Mouse (Mus musculus): Measurements from ENCODE around the gene Gm13199. TPM values are rescaled to one million over a fixed set of nuclear protein-coding genes. Genes with fewer than 3 reads are reported as not detected.

The Gm13199 gene
- not detected for total RNA-seq (2021)

DNA sequence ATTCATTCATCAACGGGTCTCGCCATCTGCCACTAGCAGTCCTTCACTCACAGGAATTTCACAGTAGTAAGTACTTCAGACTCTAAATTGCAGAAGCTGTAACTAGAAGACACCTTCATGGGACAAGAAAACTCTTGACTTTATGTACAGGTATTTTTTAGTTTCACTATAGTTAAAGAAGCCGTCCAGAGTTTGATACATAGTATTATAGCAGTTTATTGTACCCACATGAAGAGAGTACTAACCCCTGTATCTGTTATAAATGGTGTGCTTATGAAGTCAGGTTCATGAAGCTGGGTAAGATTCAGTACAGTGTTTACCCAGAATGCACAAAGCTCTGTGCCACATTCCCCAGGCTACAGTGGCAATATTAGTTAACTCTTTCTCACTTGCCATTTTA lies at the start of gene Gm13199:
TSS of gene Gm13199 (minus strand) at position 101 of the 400 bp plus-strand sequence.
- intact Hi-C loops (cut with DNase I): no loop called here
- no peak for DNase-seq

DNA sequence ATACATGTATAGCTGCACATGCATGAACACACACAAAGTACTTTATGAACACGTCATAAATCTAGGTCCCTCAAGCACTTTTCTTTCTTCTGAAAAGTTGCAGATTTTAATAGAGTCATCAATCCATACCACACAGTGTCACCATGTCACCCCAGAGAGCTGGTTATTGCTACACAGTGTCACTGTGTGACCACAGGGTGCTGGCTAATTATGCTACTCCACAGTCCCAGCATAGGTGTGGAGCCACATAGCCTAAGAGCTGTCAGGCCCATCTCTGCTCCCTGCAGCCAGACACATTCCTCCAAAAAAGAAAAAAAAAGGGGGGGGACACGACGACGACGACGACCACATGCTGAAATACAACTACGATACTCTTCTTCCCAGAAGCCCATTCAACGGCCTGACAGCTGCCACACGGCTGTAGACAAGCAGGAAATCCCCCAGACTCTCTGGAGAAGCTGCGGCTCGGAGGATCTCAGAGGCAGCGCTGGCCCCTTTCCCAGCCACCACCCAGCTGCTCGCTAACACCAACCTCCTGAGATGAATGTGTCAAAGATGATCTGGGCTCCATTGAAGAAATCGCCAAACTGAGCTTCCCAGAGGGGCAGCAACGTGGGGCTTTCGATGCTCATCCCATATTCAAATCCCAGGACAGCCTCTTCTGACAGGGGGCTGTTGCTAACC lies 48.7 kb upstream of the Gm13199 start:
- DNase-seq: no peak
- intact Hi-C loops (cut with DNase I): no loop called here

DNA sequence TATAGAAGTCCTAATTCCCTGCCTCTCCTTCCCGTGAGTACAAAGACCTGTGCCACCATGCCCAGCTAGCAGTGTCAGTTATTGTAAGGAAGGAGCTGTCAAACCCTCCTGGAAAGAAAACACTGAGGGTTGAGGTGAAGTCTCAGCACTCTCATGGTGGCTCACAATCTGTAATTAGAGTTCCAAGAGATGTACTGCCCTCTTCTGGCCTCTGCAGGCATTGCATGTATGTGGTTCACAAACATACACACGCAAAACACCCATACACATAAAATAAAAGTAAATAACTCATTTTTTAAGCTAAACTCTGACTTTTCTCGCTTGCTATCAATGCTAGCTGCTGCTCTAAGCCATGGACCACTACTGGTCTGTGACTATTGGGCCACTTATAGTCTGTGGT lies 43.9 kb upstream of the Gm13199 start:
- intact Hi-C loops (cut with DNase I): no loop called here
- DNase-seq: peak; percentile 15 to 53

DNA sequence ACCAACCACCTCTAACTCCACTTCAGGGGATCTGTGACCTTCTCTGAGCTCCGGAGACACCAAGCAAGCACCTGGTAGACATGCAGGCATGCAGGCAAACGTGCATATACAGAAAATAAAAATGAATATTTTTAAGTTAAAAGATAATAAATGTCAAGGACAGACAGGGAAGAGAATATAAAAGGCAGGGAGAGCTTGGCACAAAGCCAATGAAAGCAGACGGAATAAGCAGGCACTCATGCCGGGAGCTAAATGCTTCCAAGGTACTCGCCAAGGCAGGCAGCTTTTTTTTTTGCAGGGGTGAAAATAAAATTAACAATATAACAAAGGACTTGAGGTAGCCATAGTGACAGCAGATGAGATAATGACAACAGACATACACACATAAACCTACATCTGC lies 43.4 kb upstream of the Gm13199 start:
- peak; percentile 26 for DNase-seq
- intact Hi-C loops (cut with DNase I): no loop called here

DNA sequence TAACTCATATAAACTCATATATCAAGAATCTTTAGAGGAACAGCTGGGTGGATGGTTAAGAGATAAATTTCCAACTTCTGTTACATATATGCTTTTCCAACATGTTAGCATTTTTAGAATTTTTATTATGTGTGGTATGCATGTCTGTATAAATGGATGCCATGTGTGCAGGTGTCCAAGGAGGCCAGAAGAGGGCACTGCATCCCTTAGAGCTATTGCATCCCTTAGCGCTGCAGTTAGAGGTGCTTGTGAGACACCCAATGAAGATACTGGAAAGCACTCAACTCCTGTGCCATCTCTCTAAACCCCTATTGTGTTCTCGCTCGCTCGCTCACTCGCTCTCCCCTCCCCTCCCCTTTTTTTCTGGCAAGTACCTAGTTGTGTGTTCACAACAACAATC lies 37.4 kb upstream of the Gm13199 start:
- DNase-seq: peak; percentile 21 to 25
- intact Hi-C loops (cut with DNase I): loop anchor here (2.0 kb wide), 1 partner anchor 267 kb away; no protein-coding TSS in a partner anchor

DNA sequence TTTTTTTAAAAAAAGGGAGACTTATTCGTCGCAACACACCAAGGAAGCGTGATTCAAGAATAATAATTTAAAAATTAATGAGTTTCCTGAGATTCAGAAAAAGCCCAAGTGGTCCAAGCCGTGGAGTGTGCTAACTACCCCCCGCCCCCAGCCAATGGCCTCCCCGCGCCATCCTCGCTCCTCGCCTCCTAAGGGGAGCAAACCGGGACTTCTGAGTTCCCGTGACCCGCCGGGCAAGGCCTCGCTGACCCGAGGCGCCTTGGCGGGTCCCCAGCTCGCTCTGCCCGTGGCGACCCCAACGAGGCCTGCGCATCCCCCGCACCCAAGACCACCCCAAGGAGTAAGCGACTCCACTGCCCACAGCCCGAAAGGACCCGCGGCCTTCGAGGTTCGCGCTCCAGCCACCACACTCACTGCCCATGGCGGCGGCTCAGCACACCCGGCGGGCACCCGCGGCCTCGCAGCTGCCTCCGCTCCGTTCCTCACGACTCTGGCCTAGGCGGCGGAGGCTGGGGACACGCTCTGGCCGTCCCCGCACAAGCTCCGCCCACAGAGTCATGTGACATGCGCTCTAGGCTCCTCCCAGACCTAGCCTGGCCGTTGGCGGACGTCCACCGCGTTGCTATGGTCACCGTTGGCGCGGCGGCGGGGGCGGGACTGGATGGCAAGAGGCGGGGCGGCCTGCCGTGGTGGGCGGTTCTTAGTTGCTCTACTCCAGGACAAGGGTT lies 32.3 kb upstream of the Gm13199 start, which contains the start of gene Sec61a2:
TSS of gene Sec61a2 (minus strand) at position 590 of the 728 bp plus-strand sequence.
- intact Hi-C loops (cut with DNase I): loop anchor here (5.0 kb wide), 1 partner anchor 57 kb away; the partner anchor contains the start of gene Upf2

DNA sequence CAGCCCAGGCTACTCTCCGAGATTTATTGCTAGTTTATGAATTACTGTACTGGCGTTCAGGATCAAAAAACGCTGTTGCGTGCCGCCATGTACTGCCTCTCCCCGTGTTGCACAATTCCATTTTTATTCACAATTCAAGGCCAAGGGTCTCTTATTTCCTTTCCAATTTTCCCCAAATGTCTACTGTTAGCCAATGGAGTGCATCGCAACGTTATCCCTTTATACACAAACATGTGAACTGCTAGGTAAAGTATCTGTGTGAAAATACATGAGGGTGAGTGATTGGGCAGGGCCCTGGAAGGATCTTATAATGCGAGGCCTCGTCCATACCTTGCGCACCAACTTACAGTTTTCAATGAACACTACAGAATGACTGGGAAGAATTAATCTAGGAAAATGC lies 31.6 kb upstream of the Gm13199 start:
- intact Hi-C loops (cut with DNase I): no loop called here
- DNase-seq: peak; percentile 3 to 6

More for the DNA sequence above, 32.3 kb upstream of the Gm13199 start, which contains the start of gene Sec61a2:
- peak; percentile 99 to 100 for DNase-seq

DNA sequence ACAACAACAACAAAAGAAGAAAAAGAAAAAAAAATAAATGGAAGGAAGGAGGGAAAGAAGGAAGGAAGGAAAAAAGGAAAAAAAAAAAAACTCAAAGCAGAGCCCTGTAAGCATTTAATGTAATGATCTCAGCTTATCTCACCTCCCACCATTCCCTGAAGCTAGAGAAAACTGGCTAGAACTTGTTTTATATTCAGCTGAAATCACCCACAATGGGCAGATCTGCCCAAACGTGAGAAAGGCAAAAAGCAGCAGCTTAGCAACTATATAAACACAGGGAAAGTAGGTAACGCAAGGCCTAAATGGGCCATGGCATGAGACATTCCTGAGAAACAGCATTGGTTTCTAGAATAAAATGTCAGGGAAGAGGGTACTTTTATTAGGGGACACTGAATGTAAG lies 26.7 kb upstream of the Gm13199 start:
- no peak for DNase-seq
- intact Hi-C loops (cut with DNase I): no loop called here

DNA sequence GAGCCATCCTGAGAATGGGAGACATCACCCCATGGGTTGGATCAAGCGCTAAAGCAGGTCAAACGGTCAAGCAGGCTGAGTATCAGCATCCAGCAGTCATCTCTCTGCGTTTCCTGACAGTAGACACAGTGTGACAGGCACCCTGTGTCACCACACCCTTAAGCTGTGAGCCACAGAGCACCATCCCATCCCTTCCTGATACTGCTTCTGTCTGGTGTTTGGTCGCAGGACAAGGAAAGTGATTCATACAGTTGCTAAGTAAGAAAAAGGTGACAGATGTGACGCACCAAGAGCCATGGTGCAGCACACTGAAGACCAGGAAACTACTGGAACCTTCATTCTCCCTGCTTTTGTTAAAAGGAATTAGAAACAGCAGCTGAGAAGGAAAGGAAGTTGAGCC lies 26.1 kb upstream of the Gm13199 start:
- intact Hi-C loops (cut with DNase I): no loop called here
- DNase-seq: no peak

DNA sequence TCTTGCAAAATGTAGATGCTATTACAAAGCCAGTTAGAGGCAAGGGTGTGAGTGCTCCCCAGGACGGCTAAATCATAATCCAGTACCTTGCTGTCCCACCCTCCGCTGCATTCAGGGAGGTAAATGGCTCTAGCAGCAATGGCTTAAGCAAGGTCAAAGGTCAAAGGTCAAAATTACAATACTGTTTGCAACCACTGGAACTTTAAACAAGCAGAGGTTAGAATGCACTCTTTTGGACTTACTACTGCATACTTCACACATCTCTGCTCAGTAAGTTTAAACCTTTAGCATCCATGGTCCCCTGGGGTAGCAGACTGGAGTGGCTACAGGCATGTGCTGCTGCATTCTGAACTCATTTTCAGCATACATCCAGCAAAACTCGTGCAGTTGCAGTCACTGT lies 14.7 kb upstream of the Gm13199 start:
- no peak for DNase-seq

DNA sequence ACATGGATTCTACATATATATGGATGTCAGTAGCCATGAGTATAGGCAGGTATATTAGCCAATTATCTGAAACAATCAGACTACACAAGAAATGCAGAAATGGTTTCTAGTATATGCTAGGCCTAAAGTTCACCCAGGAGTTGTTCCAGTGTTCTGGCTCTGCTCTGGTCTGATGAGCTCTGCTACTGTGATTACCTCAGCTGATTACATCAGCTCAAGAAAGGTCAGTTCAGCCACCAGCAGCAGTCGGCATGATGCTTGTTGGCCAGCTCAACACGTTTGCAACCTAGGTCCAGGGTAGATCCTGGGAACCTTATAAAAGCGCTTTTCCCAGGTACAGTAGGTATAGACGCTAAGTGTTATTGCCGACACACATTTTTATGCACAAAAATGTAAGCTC lies 7.0 kb upstream of the Gm13199 start:
- intact Hi-C loops (cut with DNase I): no loop called here
- no peak for DNase-seq

More for the DNA sequence above, 14.7 kb upstream of the Gm13199 start:
- intact Hi-C loops (cut with DNase I): no loop called here

DNA sequence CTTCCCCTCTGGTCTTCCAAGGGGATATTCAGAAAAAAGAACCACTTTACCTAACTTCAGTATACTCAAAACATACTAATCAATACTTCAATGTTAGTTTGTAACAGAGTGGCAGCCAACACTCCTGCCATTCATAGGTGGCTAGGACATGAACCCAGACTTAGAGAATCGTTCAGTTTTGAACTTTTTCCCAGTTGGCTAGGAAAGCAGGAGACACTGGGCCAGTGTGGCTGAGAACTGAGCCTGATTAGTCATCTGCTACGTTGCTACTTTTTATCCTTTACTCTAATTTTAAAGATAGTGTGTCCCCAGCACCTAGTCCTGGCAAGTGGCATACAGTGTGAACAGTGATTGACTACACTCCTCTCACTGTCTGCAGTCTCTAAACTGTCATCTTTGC lies 4.9 kb upstream of the Gm13199 start:
- no peak for DNase-seq
- intact Hi-C loops (cut with DNase I): no loop called here

DNA sequence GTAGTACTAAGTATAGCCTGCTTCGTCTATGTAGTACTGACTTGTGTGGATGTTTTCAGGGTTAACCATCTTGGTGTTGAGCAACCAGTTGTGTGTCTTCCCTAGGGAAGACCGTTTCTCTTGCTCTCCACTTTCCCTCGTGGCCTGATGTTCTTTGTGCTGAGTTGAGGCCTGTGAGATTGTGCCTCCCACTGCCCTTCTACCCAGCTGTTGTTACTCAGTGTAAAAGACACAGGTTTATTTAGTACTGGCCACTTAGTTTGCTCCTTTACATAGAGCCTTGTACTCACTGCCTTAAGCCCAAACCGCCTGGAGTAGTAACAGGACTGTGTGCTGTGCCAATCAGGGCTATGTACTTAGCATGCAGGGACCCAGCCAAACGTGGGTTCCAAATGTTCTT lies 10.9 kb downstream of the Gm13199 start:
- intact Hi-C loops (cut with DNase I): no loop called here
- DNase-seq: no peak

DNA sequence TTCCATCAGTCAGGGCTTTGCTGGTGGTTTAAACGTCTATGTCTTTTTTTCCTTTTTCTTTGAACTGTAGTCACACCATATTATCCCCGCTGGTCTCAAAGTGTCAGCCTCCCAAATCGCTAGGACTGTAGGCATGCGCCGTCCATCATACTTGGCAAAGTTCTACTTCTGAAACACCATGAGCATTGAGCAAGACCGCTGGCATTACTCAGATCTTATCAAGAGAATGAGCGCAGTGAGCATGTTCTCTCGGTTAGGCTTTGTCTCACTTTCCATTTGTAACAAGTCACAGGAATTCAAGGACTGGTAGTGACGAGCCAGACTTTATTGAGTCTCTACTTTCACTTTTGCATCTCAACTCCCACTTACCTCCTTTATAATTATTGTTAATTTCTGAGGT lies 11.6 kb downstream of the Gm13199 start:
- DNase-seq: no peak
- intact Hi-C loops (cut with DNase I): no loop called here

DNA sequence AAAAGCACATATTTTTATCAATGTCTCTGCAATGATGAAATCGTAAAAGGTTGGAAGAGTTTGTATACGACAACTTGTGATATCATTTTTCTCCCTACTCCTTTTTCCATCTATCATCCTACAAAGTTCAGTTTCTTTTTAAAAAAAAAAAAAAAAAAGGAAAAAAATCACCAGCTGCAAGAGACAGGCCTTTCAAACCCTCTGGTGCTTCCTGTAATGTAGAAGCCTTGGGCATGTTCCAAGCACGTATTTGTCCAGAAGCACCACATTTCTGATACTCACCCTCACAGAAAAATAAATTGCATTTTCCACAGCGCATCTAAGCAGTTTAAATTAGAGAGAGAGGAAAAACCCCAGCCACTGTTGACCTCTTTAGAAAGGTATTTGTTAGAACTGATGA lies 16.9 kb downstream of the Gm13199 start:
- DNase-seq: peak in 1 of 2 experiments; percentile 15
- intact Hi-C loops (cut with DNase I): no loop called here

DNA sequence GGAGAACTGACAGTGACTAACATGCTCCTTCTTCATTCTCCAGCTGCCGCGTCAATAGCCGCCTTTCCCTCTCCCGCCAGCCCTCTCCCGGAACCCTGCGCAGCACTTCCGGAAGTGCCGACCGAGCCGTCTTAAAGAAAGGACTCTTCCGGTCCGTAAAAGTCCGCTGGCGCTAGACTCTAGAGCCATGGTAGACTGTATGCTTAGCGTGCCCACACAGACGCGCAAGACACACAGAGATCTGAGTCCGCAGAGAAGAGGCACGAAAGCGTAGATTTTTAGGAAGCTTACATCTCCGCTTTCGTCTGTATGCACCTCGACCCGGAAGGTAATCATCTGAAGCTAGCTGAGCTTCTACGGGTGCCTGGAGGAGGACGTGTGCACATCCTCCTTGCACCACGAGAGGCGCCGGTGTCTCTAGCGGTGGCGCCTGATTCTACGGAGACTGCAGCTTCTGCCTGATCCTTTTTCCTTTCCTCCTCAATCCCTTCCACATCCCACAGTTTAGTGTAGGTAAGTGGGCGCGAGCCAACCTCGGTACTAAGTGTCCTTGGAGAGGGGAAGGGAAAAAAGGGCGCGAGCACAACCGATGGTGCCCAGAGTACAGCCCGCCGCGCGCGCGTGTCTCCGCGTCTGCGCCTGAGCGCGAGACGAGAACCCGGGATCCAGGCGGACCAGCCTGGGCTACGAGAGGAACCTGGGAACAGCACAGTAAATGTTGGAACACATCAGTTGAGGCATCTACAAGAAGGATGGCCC lies 17.7 kb downstream of the Gm13199 start, which contains the start of the genes Nudt5 and Cdc123:
TSS of gene Nudt5 (plus strand) at position 147 of the 759 bp plus-strand sequence.
TSS of gene Cdc123 (minus strand) at position 292 of the 759 bp plus-strand sequence.
- DNase-seq: peak; percentile 92 to 93
- intact Hi-C loops (cut with DNase I): no loop called here

DNA sequence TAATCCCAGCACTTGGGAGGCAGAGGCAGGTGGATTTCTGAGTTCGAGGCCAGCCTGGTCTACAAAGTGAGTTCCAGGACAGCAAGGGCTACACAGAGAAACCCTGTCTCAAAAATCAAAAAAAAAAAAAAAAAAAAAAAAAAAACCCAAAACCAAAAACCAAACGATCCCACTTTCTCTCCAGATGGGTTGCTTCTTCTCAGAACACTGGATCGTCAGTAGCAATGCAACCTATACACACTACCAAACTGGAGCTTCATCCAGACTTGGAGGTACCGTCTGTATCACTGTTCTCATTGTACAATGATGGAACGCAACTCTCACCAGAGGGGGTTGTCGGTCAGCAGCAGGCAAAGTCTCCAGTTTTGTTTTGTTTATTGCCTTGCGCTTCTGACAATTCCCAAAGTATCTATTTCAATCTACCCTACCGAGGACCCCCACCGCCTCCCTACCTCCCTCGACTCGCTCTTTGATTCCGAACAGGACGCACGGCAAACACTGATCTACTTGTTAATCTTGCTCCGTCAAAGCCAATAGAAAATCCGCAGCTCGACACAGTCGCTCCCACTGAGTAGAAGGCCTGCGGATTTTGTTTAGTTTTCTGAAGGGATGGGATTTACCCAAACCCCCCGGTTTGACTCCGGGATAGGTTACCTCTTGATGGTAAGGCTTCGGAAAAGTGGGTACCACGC lies 18.4 kb downstream of the Gm13199 start:
- no peak for DNase-seq
- intact Hi-C loops (cut with DNase I): no loop called here

DNA sequence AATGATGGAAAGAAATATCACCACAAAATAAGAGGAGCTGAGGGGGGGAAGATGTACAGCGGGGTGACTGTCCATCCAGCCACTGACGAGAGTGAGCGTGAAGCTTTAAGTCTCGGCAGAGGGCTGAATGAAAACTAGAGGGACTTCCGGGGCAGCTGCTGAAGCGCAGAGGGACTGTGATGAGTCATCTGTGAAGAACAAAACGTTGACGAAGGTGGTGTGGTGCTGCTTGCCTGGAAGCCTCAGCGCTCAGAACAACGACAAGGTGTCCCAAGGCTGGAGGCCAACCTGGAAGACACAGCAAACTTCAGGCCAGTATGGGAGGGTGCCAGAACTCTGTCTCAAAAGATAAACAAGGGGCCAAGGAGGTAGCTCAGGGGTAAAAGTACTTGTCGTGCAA lies 21.9 kb downstream of the Gm13199 start:
- intact Hi-C loops (cut with DNase I): no loop called here

DNA sequence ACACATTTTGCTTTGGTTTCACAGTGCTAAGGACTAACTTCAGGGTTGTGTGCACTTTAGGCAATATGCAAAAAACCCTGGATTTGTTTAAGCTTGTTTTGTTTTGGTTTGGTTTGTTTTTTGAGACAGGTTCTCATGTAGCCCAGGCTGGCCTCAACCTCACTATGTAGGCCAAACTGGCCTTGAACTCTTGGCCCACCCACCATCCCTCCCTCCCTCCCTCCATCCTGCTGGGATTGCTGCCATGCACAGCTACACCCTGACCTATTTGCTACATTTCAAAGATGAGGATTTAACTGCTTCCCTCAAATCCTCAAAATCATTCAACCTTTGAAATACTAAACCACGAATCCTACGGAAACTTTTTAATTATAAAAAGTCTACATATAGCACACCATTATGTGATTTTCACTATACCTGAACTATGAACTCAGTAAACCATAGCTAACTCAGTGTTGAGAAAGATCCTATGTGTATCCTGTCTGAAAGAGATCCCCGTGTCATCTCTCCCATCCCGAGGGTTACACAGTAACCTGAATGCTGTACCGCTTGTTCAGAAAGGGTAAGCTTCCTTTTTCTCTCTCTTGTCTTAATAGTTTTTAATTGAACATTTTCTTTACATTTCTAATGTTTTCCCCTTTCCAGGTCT lies 37.3 kb downstream of the Gm13199 start:
- intact Hi-C loops (cut with DNase I): no loop called here
- DNase-seq: no peak

More for the DNA sequence above, 21.9 kb downstream of the Gm13199 start:
- DNase-seq: no peak

DNA sequence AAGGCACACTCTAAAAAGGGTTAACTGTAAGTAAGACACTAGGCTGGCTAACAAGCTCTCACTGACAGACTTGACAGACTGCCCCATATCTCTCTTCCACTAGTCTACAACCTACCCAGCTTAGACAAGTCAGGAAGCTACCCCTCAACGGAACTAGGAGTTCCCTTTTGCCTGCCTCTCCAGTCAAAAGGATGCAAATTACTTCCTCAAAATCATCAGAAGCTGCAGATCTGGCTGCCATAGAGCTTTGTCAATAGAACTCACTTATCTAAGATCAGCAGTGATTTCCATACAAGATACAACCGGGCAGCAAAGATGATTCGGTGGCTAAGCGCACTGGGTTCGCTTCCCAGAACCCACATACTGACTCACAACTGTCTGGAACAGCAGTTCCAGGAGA lies 38.0 kb downstream of the Gm13199 start:
- intact Hi-C loops (cut with DNase I): no loop called here
- DNase-seq: no peak
